ENCODE assay signal across 8 mouse cellular contexts in genomic region chr1:54380978-54381914, GRCm38 (mm10). TPM values are rescaled to one million over a fixed set of nuclear protein-coding genes. Genes with fewer than 3 reads are reported as not detected.
DNase-seq lines count a peak whose midpoint lies in the region; ATAC-seq and TF ChIP-seq lines count a peak whose summit lies in the region.

No protein-coding gene starts in this region.

- H3K27ac ChIP-seq in lung, postnatal 0 days (ENCODE audit: low read length) = no peak overlapping the region

- peak; percentile 74 for TF ChIP-seq CTCF in lung, postnatal 0 days (IDR thresholded peaks at IDR 0.05)

- 0 out of 2 replicates have a peak, but pooled peaks have one; percentile 33 for ATAC-seq in lung, postnatal 0 days

- H3K4me3 ChIP-seq in lung, postnatal 0 days (ENCODE audit: low read depth, low read length) = no peak overlapping the region

- H3K4me2 ChIP-seq in lung, postnatal 0 days (replicated peaks; ENCODE audit: low read depth, low read length) = no peak overlapping the region

- H3K9me3 ChIP-seq in lung, postnatal 0 days (ENCODE audit: low read length) = no peaks in the 10 kb centered on the region

- H3K9ac ChIP-seq in lung, postnatal 0 days (replicated peaks; ENCODE audit: low read depth) = no peak overlapping the region

- peak; percentile 47 to 77 for DNase-seq in heart, adult 18-20 months
- DNase-seq in heart, postnatal 25 days (ENCODE audit: low spot score) = no peak
- peak; percentile 28 for DNase-seq in T-cell, adult 2 months (ENCODE audit: low spot score)
- DNase-seq in cerebellum, postnatal 14 days = peak; percentile 82 to 87
- DNase-seq in gastrocnemius, postnatal 14 days = peak; percentile 47
- DNase-seq in kidney, postnatal 4 days = peak; percentile 74 to 80
- DNase-seq in lung, postnatal 0 days (ENCODE audit: low spot score) = peak; percentile 78
- peak; percentile 4 for DNase-seq in spleen, adult 12 weeks (ENCODE audit: low spot score)

- 81% methylated on average over 9 of the region's 9 CpGs for WGBS in lung, postnatal 0 days

- no peaks in the 10 kb centered on the region for H3K27me3 ChIP-seq in lung, postnatal 0 days (replicated peaks; ENCODE audit: insufficient read depth, low read length)

- intact Hi-C loops in heart, postnatal 25 days (cut with DNase I) = loop anchor here (5.0 kb wide), 3 partner anchors 344 to 669 kb away; no protein-coding TSS in a partner anchor
- intact Hi-C loops in gastrocnemius, postnatal 14 days (cut with DNase I; ENCODE audit: low total_unique reads) = no loop called here

- H3K4me1 ChIP-seq in lung, postnatal 0 days (ENCODE audit: insufficient read depth, low read depth, low read length) = no peaks in the 10 kb centered on the region

- H3K36me3 ChIP-seq in lung, postnatal 0 days (ENCODE audit: insufficient read depth, low read length) = no peaks in the 10 kb centered on the region

- no peak for TF ChIP-seq EP300 in lung, postnatal 0 days (IDR thresholded peaks at IDR 0.05)

RNA-seq across cellular contexts. Expression of gene Gtf3c3, which starts 57.5 kb away (rescaled TPM):
- total RNA-seq in heart, adult 18-20 months (2021) = 10 to 100 TPM; 11.3 to 14.8 TPM
- total RNA-seq in heart, postnatal 25 days (2021) = 10 to 100 TPM; 12.9 to 15.5 TPM
- 10 to 100 TPM in 1 of 2 experiments, 1 to 10 TPM in 1; 9.2 to 12.5 TPM for total RNA-seq in gastrocnemius, postnatal 14 days (2021)
- polyA plus RNA-seq in lung, postnatal 0 days (2015; fragmentation: Nextera tagmentation; extraction: Ambion mirVana) = 10.2 and 10.9 TPM in 2 replicates
